Mouse (Mus musculus): ENCODE data around the gene Pgs1. TPM values are rescaled to one million over a fixed set of nuclear protein-coding genes. Genes with fewer than 3 reads are reported as not detected.
A peak's percentile ranks its signal among the peaks of the same experiment; 100 is the strongest.

Gene Pgs1
- polyA plus RNA-seq, 1 experiment from 2014 or later = 33.7 TPM

DNA sequence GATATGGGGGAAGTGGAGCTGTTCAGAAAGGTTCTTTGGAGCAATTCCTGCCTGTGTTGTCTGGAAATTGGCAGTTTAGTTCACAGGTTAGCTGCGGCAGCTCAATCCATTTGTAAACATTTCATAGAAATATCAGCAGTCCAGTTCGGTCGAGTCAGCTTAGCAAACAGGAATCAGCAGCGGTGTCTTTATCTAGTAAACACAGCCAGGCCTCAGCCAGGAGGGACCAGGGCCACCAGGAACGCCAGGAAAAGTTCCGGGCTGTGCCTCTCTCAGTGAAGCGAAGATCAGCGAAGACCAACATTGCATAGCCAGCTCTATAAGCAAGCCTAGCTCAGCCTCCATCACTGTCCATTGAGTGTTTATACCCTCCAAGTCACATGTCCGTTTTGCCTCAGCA lies 45.0 kb downstream of the Pgs1 start:
- WGBS = 98% methylated on average over 9 of the region's 9 CpGs
- DNase-seq (ENCODE audit: low spot score) = no peak
- Histone ChIP-seq H3K4me1 (ENCODE audit: control insufficient read depth, insufficient read depth, low read length) (no peaks in the 10 kb centered on the region), H3K27ac (replicated peaks; ENCODE audit: low read depth, low read length) (no peak overlapping the region), H3K9me3 (replicated peaks; ENCODE audit: control insufficient read depth, low read length) (no peaks in the 10 kb centered on the region), H3K36me3 (replicated peaks; ENCODE audit: control insufficient read depth, insufficient read depth, low read depth, low read length) (no peaks in the 10 kb centered on the region), H3K4me3 (ENCODE audit: low read depth, low read length) (no peak overlapping the region), H3K27me3 (ENCODE audit: control insufficient read depth, insufficient read depth, low read length) (no peaks in the 10 kb centered on the region), H3K9ac (replicated peaks; ENCODE audit: low read length) (no peak overlapping the region), H3K4me2 (ENCODE audit: low read depth, low read length) (no peak overlapping the region)
- ATAC-seq (replicated peaks; ENCODE audit: insufficient number of reproducible peaks, low FRiP score, low TSS enrichment, low read depth) = no peak

- WGBS = 84% methylated on average over 13 of the region's 13 CpGs
- H3K27me3 ChIP-seq (ENCODE audit: control insufficient read depth, insufficient read depth, low read length) = no peaks in the 10 kb centered on the region
- no peak overlapping the region for H3K4me3 ChIP-seq (ENCODE audit: low read depth, low read length)
- DNase-seq (ENCODE audit: low spot score) = no peak
- no peak for ATAC-seq (replicated peaks; ENCODE audit: insufficient number of reproducible peaks, low FRiP score, low TSS enrichment, low read depth)
- H3K27ac ChIP-seq (replicated peaks; ENCODE audit: low read depth, low read length) = no peak overlapping the region
- H3K4me1 ChIP-seq (ENCODE audit: control insufficient read depth, insufficient read depth, low read length) = no peaks in the 10 kb centered on the region
- H3K9me3 ChIP-seq (replicated peaks; ENCODE audit: control insufficient read depth, low read length) = no peaks in the 10 kb centered on the region
- no peak overlapping the region for H3K9ac ChIP-seq (replicated peaks; ENCODE audit: low read length)
- no peaks in the 10 kb centered on the region for H3K36me3 ChIP-seq (replicated peaks; ENCODE audit: control insufficient read depth, insufficient read depth, low read depth, low read length)
- H3K4me2 ChIP-seq (ENCODE audit: low read depth, low read length) = no peak overlapping the region
Measured at GRCm38 (mm10) chr11:118034395-118034794, 48.3 kb downstream of the Pgs1 start.

- H3K9me3 ChIP-seq (replicated peaks; ENCODE audit: control insufficient read depth, low read length) = no peaks in the 10 kb centered on the region
- H3K4me3 ChIP-seq (ENCODE audit: low read depth, low read length) = no peak overlapping the region
- DNase-seq (ENCODE audit: low spot score) (no peak), ATAC-seq (replicated peaks; ENCODE audit: insufficient number of reproducible peaks, low FRiP score, low TSS enrichment, low read depth) (no peak)
- no peaks in the 10 kb centered on the region for H3K27me3 ChIP-seq (ENCODE audit: control insufficient read depth, insufficient read depth, low read length)
- no peak overlapping the region for H3K4me2 ChIP-seq (ENCODE audit: low read depth, low read length)
- 86% methylated on average over 9 of the region's 9 CpGs for WGBS
- no peaks in the 10 kb centered on the region for H3K36me3 ChIP-seq (replicated peaks; ENCODE audit: control insufficient read depth, insufficient read depth, low read depth, low read length)
- H3K4me1 ChIP-seq (ENCODE audit: control insufficient read depth, insufficient read depth, low read length) = no peaks in the 10 kb centered on the region
- H3K9ac ChIP-seq (replicated peaks; ENCODE audit: low read length) = no peak overlapping the region
- no peak overlapping the region for H3K27ac ChIP-seq (replicated peaks; ENCODE audit: low read depth, low read length)
Measured at GRCm38 (mm10) chr11:118035068-118035467, 49.0 kb downstream of the Pgs1 start.

GRCm38 (mm10) chr11:118042791-118043190 lies 56.7 kb downstream of the Pgs1 start:
- Histone ChIP-seq H3K9ac (replicated peaks; ENCODE audit: low read length) (no peak overlapping the region), H3K27ac (replicated peaks; ENCODE audit: low read depth, low read length) (no peak overlapping the region), H3K4me3 (ENCODE audit: low read depth, low read length) (no peak overlapping the region), H3K4me2 (ENCODE audit: low read depth, low read length) (no peak overlapping the region), H3K27me3 (ENCODE audit: control insufficient read depth, insufficient read depth, low read length) (no peaks in the 10 kb centered on the region), H3K9me3 (replicated peaks; ENCODE audit: control insufficient read depth, low read length) (no peaks in the 10 kb centered on the region), H3K4me1 (ENCODE audit: control insufficient read depth, insufficient read depth, low read length) (no peaks in the 10 kb centered on the region), H3K36me3 (replicated peaks; ENCODE audit: control insufficient read depth, insufficient read depth, low read depth, low read length) (no peaks in the 10 kb centered on the region)
- ATAC-seq (replicated peaks; ENCODE audit: insufficient number of reproducible peaks, low FRiP score, low TSS enrichment, low read depth) (no peak), DNase-seq (ENCODE audit: low spot score) (no peak)
- WGBS = 84% methylated on average over 9 of the region's 9 CpGs

DNA sequence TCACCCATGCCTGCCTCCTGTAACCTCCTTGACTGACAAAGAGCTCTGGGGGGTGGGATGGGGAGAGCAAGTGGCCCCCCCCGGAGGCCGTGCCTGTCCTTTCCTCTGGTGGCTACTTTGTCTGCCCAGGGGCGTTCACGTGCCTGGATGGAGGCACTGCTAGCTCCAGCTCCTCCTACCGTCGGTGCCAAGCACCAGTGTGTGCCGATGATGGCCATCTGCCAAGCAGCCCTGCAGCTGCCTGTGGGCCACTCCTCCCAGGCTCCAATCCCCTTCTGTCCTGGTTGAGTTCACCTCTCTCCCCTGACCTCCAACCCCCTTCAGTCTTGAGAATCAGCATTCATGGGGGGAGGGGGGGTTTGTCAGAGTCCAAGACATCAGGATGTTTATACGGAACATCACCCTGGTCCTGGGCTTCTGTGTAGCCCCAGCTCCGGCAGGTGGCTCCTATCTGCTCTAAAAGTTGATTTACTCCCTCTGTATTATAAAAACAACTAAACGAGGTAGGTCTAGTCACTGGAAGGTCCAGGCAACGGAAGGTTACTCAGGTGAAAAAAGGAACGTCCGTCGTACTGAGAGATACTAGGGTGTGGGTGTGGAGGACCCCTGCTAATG lies 57.3 kb downstream of the Pgs1 start:
- no peaks in the 10 kb centered on the region for H3K4me1 ChIP-seq (ENCODE audit: control insufficient read depth, insufficient read depth, low read length)
- ATAC-seq (replicated peaks; ENCODE audit: insufficient number of reproducible peaks, low FRiP score, low TSS enrichment, low read depth) = no peak
- no peaks in the 10 kb centered on the region for H3K27me3 ChIP-seq (ENCODE audit: control insufficient read depth, insufficient read depth, low read length)
- no peak overlapping the region for H3K9ac ChIP-seq (replicated peaks; ENCODE audit: low read length)
- no peaks in the 10 kb centered on the region for H3K36me3 ChIP-seq (replicated peaks; ENCODE audit: control insufficient read depth, insufficient read depth, low read depth, low read length)
- no peak overlapping the region for H3K4me3 ChIP-seq (ENCODE audit: low read depth, low read length)
- H3K9me3 ChIP-seq (replicated peaks; ENCODE audit: control insufficient read depth, low read length) = no peaks in the 10 kb centered on the region
- no peak for DNase-seq (ENCODE audit: low spot score)
- WGBS = 67% methylated on average over 14 of the region's 14 CpGs
- H3K4me2 ChIP-seq (ENCODE audit: low read depth, low read length) = no peak overlapping the region
- no peak overlapping the region for H3K27ac ChIP-seq (replicated peaks; ENCODE audit: low read depth, low read length)

- Histone ChIP-seq H3K4me1 (ENCODE audit: control insufficient read depth, insufficient read depth, low read length) (no peaks in the 10 kb centered on the region), H3K9me3 (replicated peaks; ENCODE audit: control insufficient read depth, low read length) (no peaks in the 10 kb centered on the region), H3K4me2 (ENCODE audit: low read depth, low read length) (no peak overlapping the region), H3K27ac (replicated peaks; ENCODE audit: low read depth, low read length) (no peak overlapping the region), H3K36me3 (replicated peaks; ENCODE audit: control insufficient read depth, insufficient read depth, low read depth, low read length) (no peaks in the 10 kb centered on the region), H3K27me3 (ENCODE audit: control insufficient read depth, insufficient read depth, low read length) (no peaks in the 10 kb centered on the region), H3K4me3 (ENCODE audit: low read depth, low read length) (no peak overlapping the region), H3K9ac (replicated peaks; ENCODE audit: low read length) (no peak overlapping the region)
- WGBS = 26% methylated on average over 8 of the region's 8 CpGs
- DNase-seq (ENCODE audit: low spot score) (peak; percentile 14), ATAC-seq (replicated peaks; ENCODE audit: insufficient number of reproducible peaks, low FRiP score, low TSS enrichment, low read depth) (no peak)
Measured at GRCm38 (mm10) chr11:118049641-118050040, 63.5 kb downstream of the Pgs1 start.

DNA sequence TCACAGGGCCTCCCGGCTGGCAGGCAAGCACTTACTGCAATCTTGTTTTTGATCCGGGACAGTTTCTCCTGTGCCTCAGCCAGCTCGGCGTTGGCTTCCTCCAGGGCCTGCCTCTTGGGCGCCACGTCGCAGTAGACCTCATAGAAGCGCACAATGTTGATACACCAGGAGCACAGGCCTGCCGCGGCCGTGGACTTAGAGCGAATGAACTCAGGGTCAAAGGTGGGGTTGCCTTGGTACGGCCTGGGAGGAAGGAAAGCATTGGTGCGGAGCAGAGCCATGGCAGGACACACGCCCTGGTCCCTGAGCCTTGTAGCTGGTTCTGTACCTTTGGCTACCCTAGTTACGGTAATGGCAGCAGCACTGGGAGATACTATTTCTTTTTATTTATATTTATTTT lies 64.1 kb downstream of the Pgs1 start:
- ATAC-seq (replicated peaks; ENCODE audit: insufficient number of reproducible peaks, low FRiP score, low TSS enrichment, low read depth) (no peak), DNase-seq (ENCODE audit: low spot score) (no peak)
- Histone ChIP-seq H3K27me3 (ENCODE audit: control insufficient read depth, insufficient read depth, low read length) (no peaks in the 10 kb centered on the region), H3K9me3 (replicated peaks; ENCODE audit: control insufficient read depth, low read length) (no peaks in the 10 kb centered on the region), H3K36me3 (replicated peaks; ENCODE audit: control insufficient read depth, insufficient read depth, low read depth, low read length) (no peaks in the 10 kb centered on the region), H3K4me1 (ENCODE audit: control insufficient read depth, insufficient read depth, low read length) (no peaks in the 10 kb centered on the region), H3K4me2 (ENCODE audit: low read depth, low read length) (no peak overlapping the region), H3K9ac (replicated peaks; ENCODE audit: low read length) (no peak overlapping the region), H3K27ac (replicated peaks; ENCODE audit: low read depth, low read length) (no peak overlapping the region), H3K4me3 (ENCODE audit: low read depth, low read length) (no peak overlapping the region)
- WGBS = 74% methylated on average over 16 of the region's 16 CpGs

DNA sequence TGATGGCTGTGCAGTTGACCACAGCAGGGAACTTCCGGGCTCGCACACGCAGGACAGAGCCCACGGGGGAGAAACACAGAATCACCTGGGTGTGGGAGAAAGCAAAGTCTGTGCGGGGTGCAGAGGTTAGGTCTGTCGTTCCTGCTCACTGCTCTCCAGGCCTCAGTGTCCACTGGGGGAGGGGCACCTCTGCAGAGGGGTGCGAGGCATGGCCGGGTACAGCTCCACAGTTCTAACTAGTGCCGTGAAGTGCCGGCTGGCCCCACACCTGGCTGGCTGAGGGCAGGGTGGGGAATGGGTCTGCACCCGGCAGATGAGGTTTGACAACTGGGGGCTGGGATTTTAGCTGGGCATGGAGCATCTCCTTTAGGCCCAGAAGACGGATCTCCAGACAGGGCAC lies 72.3 kb downstream of the Pgs1 start:
- Histone ChIP-seq H3K9ac (replicated peaks; ENCODE audit: low read length) (no peak overlapping the region), H3K27me3 (ENCODE audit: control insufficient read depth, insufficient read depth, low read length) (no peaks in the 10 kb centered on the region), H3K4me1 (ENCODE audit: control insufficient read depth, insufficient read depth, low read length) (no peaks in the 10 kb centered on the region), H3K36me3 (replicated peaks; ENCODE audit: control insufficient read depth, insufficient read depth, low read depth, low read length) (no peaks in the 10 kb centered on the region), H3K27ac (replicated peaks; ENCODE audit: low read depth, low read length) (no peak overlapping the region), H3K4me2 (ENCODE audit: low read depth, low read length) (no peak overlapping the region), H3K9me3 (replicated peaks; ENCODE audit: control insufficient read depth, low read length) (no peaks in the 10 kb centered on the region), H3K4me3 (ENCODE audit: low read depth, low read length) (no peak overlapping the region)
- DNase-seq (ENCODE audit: low spot score) (no peak), ATAC-seq (replicated peaks; ENCODE audit: insufficient number of reproducible peaks, low FRiP score, low TSS enrichment, low read depth) (no peak)
- WGBS = 74% methylated on average over 12 of the region's 12 CpGs
